ENCODE assay signal across 9 mouse cellular contexts in the genomic region with DNA sequence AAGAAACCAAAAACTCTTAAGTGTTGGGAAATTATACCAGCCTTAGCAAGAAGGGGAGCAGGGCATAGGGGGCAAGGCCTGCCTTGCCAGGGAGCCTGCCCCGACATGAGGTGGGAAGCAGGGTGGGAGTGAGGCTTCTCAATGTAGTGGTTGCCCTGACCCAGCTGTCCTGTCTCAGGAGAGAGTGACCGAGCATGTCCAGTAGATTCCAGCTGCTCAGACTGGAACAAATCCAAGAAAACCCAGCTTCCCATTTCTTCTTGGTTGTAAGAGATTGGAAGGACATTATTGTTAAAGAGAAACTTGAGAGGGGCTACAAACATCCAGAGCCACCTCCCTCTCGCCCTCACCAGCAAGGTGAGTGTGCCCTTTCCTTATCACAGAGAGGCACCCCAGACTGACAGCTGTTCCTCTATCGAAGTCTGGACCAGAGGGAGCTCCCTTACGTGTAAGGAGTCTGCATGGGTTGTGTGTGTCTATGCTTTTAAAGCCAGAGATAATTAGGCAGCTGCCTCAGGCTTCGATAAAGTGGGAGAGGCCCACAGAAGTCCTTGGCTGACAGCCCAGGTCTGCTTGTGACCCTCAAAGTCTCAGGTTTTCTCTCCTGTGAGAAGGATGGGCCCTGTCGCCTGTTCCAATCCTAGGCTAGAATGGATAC.
DNase-seq lines count a peak whose midpoint lies in the region; ATAC-seq and TF ChIP-seq lines count a peak whose summit lies in the region.
"Had no signal": no experiment of that assay in that cellular context is flagged by ENCODE, and none has a peak within 500 bp of the region (broad histone marks: within the 10 kb centered on the region; RNA-seq: fewer than 3 reads in every experiment).

No protein-coding gene starts in this region.

- ATAC-seq in hindbrain, postnatal 0 days, result no peak
- ATAC-seq in erythroid progenitor cell, adult 5-6 weeks (replicated peaks; ENCODE audit: low FRiP score, poor library complexity, severe bottlenecking), result peak; percentile 72

- H3K4me1 ChIP-seq in hindbrain, postnatal 0 days (ENCODE audit: insufficient read depth, low read length), result 0 out of 2 replicates have a peak, but pooled peaks cover 5% of the 10 kb centered on the region
- peaks cover 7% of the 10 kb centered on the region for H3K4me1 ChIP-seq in hindbrain, embryonic 10.5 days (replicated peaks)

- H3K36me3 ChIP-seq in hindbrain, postnatal 0 days (ENCODE audit: insufficient read depth, low read length), result no peaks in the 10 kb centered on the region
- no peaks in the 10 kb centered on the region for H3K36me3 ChIP-seq in hindbrain, embryonic 10.5 days
- H3K36me3 ChIP-seq: midbrain, embryonic 12.5 days had no signal

- no peaks in the 10 kb centered on the region for H3K9me3 ChIP-seq in hindbrain, postnatal 0 days (ENCODE audit: low read length)
- H3K9me3 ChIP-seq in hindbrain, embryonic 10.5 days, result no peaks in the 10 kb centered on the region
- H3K9me3 ChIP-seq: midbrain, embryonic 12.5 days had no signal

- no peak overlapping the region for H3K4me3 ChIP-seq in hindbrain, postnatal 0 days (ENCODE audit: low read length)
- H3K4me3 ChIP-seq in hindbrain, embryonic 10.5 days, result no peak overlapping the region
- H3K4me3 ChIP-seq: midbrain, embryonic 12.5 days had no signal

- H3K27ac ChIP-seq in hindbrain, postnatal 0 days, result no peak overlapping the region
- no peak overlapping the region for H3K27ac ChIP-seq in hindbrain, embryonic 10.5 days
- H3K27ac ChIP-seq: midbrain, embryonic 12.5 days had no signal

- H3K27me3 ChIP-seq in hindbrain, postnatal 0 days (ENCODE audit: insufficient read depth, low read length), result no peaks in the 10 kb centered on the region
- no peaks in the 10 kb centered on the region for H3K27me3 ChIP-seq in hindbrain, embryonic 10.5 days (ENCODE audit: insufficient read depth, poor library complexity, severe bottlenecking)
- H3K27me3 ChIP-seq: midbrain, embryonic 12.5 days had no signal

- 42% methylated on average over 7 of the region's 7 CpGs for WGBS in hindbrain, postnatal 0 days
- WGBS in hindbrain, embryonic 10.5 days, result 77% methylated on average over 7 of the region's 7 CpGs

- peak; percentile 31 for DNase-seq in hindbrain, postnatal 0 days (ENCODE audit: low spot score)
- DNase-seq in hindbrain, embryonic 10.5 days (ENCODE audit: low spot score), result no peak
- DNase-seq in heart, postnatal 10 days, result peak; percentile 72 to 78
- peak; percentile 59 for DNase-seq in lung, postnatal 10 days
- DNase-seq in right cerebral cortex, postnatal 14 days, result no peak
- no peak for DNase-seq in cerebellum, adult 9-10 months
- DNase-seq in right cerebral cortex, adult 18-20 months, result no peak

- H3K9ac ChIP-seq in hindbrain, postnatal 0 days (replicated peaks; ENCODE audit: low read length), result no peak overlapping the region
- H3K9ac ChIP-seq: midbrain, embryonic 12.5 days had no signal

- no peak for TF ChIP-seq CTCF in hindbrain, postnatal 0 days (IDR thresholded peaks at IDR 0.05; ENCODE audit: low read depth)

- no peak overlapping the region for H3K4me2 ChIP-seq in hindbrain, postnatal 0 days (ENCODE audit: low read depth, low read length)
- H3K4me2 ChIP-seq: midbrain, embryonic 12.5 days had no signal

- intact Hi-C loops in heart, postnatal 10 days (cut with DNase I), result no loop called here

Comparison
In these comparisons a context has a peak if more than half of its experiments do, and no peak if none do; other contexts are left out.
1. DNase-seq: peak in hindbrain, postnatal 0 days (single experiment), heart, postnatal 10 days (2 of 2) and lung, postnatal 10 days (single experiment); none in hindbrain, embryonic 10.5 days (single experiment), right cerebral cortex, postnatal 14 days (single experiment), cerebellum, adult 9-10 months (single experiment) and right cerebral cortex, adult 18-20 months (single experiment).